Mouse (Mus musculus) hindbrain, embryonic 11.5 days (tissue): ENCODE results near the gene Enpp1. TPM values are rescaled to one million over a fixed set of nuclear protein-coding genes. Genes with fewer than 3 reads are reported as not detected.

Source experiments
- ATAC-seq: fragments of 200-750 bp; cut with Nextera tagmentation; 2 replicates; pipeline ENCODE4 v1.8.0; 2017; ENCODE audit warnings: mild to moderate bottlenecking, moderate TSS enrichment, moderate library complexity; ENCODE audit not compliant: low FRiP score
- DNase-seq: peaks from one replicate; pipeline ENCODE4 v3.0.0-alpha.2; 2015; ENCODE audit warnings: low spot score
- H3K27ac ChIP-seq: fragments of 300-500 bp; sonication (generic); 2 replicates; pipeline ENCODE4 v1.5.1; 2014; ENCODE audit warnings: mild to moderate bottlenecking, low read depth, low read length
- H3K27me3 ChIP-seq: fragments of 300-500 bp; sonication (generic); 2 replicates; pipeline ENCODE4 v1.6.1; 2014; ENCODE audit warnings: mild to moderate bottlenecking, low read length, moderate library complexity, mixed read lengths; ENCODE audit not compliant: control insufficient read depth, insufficient read depth
- H3K36me3 ChIP-seq: fragments of 300-500 bp; sonication (generic); 2 replicates; pipeline ENCODE4 v1.6.1; 2014; ENCODE audit warnings: mild to moderate bottlenecking, low read length, moderate library complexity, mixed read lengths; ENCODE audit not compliant: control insufficient read depth, insufficient read depth
- H3K4me1 ChIP-seq: fragments of 300-500 bp; sonication (generic); replicated peaks from 2 replicates; pipeline ENCODE4 v1.6.1; 2014; ENCODE audit warnings: low read length, mixed read lengths; ENCODE audit not compliant: control insufficient read depth, insufficient read depth
- H3K4me2 ChIP-seq: fragments of 300-500 bp; sonication (generic); replicated peaks from 2 replicates; pipeline ENCODE4 v1.6.1; 2014; ENCODE audit warnings: mild to moderate bottlenecking, low read depth, low read length
- H3K4me3 ChIP-seq: fragments of 300-500 bp; sonication (generic); 2 replicates; pipeline ENCODE4 v1.5.1; 2014; ENCODE audit warnings: low read depth, low read length
- H3K9ac ChIP-seq: fragments of 300-500 bp; sonication (generic); 2 replicates; pipeline ENCODE4 v1.6.1; 2014; ENCODE audit warnings: low read depth, low read length
- H3K9me3 ChIP-seq: fragments of 300-500 bp; sonication (generic); 2 replicates; pipeline ENCODE4 v1.6.1; 2016; ENCODE audit warnings: low read length; ENCODE audit not compliant: control insufficient read depth
- WGBS: fragments of 180-500 bp; shearing (Covaris S2); extraction: QIAGEN DNeasy Blood & Tissue Kit; methylation state at CpG from one replicate; pipeline ENCODE4 v1.1.7; 2014; 5-methylcytosine and 5-hydroxymethylcytosine counted together
- polyA plus RNA-seq: library from polyadenylated mRNA; unstranded; fragments of >200 nt; fragmentation: Nextera tagmentation; extraction: Ambion mirVana; gene quantifications from 2 replicates; pipeline ENCODE4 v1.2.1, GENCODE M21; 2014

Gene Enpp1
- polyA plus RNA-seq, 1 experiment from 2014 or later: 1.2 TPM

DNA sequence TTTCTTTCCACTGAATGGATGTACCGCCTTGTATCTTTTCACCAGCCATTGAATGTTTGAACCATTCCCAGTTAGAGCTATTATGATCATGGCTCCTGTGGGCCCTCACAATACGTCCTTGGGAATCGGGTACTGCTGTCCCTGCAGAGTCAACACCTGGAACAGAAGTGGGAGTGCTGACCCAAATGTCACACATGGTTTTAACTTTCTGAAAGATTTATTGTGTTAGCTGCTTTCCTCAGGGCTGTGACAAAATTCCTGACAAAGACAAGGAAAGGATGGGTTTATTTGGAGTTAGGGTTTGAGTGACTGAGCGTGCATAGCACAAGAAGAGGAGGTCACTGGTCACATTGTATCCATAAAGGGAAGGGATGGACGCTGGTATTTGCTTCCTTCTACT, 4.3 kb upstream of the Enpp1 start:
- Histone ChIP-seq H3K4me3 (no peak overlapping the region), H3K4me1 (no peaks in the 10 kb centered on the region), H3K36me3 (no peaks in the 10 kb centered on the region), H3K9me3 (no peaks in the 10 kb centered on the region), H3K4me2 (no peak overlapping the region), H3K9ac (no peak overlapping the region), H3K27ac (no peak overlapping the region), H3K27me3 (no peaks in the 10 kb centered on the region; the same call in 1 of the 2 replicates)
- ATAC-seq (no peak), DNase-seq (no peak)
- whole genome bisulfite sequencing: 74% methylated on average over 5 of the region's 5 CpGs

DNA sequence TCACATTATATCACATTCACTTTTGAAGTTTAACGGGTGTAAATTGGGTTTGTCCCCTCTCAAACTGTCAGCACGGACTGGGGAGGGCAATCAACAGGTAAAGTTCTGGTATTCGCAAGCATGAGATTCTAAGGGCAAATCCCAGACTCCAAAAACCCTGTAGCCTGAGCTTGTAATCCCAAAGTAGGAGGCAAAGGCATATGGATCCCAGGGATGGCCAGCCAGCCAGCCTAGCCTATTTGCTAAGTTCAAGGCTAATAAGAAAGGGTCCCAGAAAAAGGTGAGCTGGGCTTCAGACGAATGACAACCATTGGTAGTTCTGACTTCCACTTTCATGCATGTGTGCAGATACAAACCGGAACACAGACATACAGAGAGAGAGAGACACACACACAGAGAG, 942 bp upstream of the Enpp1 start:
- ATAC-seq (no peak), DNase-seq (peak; percentile 18)
- Histone ChIP-seq H3K4me3 (no peak overlapping the region), H3K9me3 (no peaks in the 10 kb centered on the region), H3K27ac (no peak overlapping the region), H3K27me3 (no peaks in the 10 kb centered on the region; the same call in 1 of the 2 replicates), H3K4me1 (no peaks in the 10 kb centered on the region), H3K36me3 (no peaks in the 10 kb centered on the region), H3K9ac (no peak overlapping the region), H3K4me2 (no peak overlapping the region)
- 77% methylated on average over 5 of the region's 5 CpGs for WGBS

DNA sequence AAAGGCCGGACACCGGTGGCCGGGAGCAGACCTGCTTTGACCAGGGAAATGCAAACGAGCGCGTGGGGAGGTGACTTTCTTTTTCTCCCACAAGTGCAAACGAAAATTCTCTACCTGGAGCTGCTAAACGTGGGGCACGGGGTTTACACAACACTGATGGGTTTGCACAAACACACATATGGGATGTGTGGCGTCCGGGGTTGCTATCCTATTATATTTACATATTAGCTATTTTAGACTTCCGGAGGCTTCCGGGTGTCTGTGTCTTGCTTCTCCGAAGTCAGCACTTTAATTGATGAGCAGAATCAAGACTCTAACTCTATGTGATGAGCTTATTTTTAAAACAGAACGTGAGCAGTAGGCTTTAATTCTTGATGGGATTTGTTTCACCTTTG, 405 bp upstream of the Enpp1 start:
- Histone ChIP-seq H3K4me2 (peak overlapping the region; percentile 99), H3K9ac (0 out of 2 replicates have a peak overlapping the region, but pooled peaks have one; percentile 47), H3K27me3 (no peaks in the 10 kb centered on the region; the same call in 1 of the 2 replicates), H3K4me3 (peak overlapping the region; percentile 61), H3K9me3 (no peaks in the 10 kb centered on the region), H3K27ac (no peak overlapping the region), H3K4me1 (no peaks in the 10 kb centered on the region), H3K36me3 (no peaks in the 10 kb centered on the region)
- DNase-seq: no peak
- ATAC-seq: no peak
- 15% methylated on average over 15 of the region's 15 CpGs for WGBS

DNA sequence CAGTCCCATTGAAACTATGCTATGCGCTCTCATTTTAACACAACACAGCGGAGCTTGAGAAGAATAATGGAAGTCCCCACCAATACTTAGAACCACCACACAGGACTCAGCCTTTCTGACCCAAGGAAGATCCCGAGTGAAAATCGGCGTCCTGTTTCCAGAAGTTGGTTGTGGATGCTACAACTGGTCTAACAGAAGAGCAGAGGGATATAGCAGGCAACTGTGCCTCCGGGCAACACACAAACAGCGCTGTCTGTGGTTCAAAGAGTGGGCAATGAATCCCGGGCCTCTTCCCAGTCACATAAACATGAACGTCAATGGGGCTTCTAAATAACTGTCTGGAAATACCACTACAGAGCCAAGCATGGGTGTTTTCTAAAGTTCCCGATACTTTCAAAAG, 888 bp downstream of the Enpp1 start:
- Histone ChIP-seq H3K27ac (no peak overlapping the region), H3K4me1 (no peaks in the 10 kb centered on the region), H3K9me3 (no peaks in the 10 kb centered on the region), H3K9ac (no peak overlapping the region), H3K4me2 (peak overlapping the region; percentile 99), H3K4me3 (peak overlapping the region; percentile 61), H3K36me3 (no peaks in the 10 kb centered on the region), H3K27me3 (no peaks in the 10 kb centered on the region; the same call in 1 of the 2 replicates)
- WGBS: 22% methylated on average over 10 of the region's 10 CpGs
- ATAC-seq (no peak), DNase-seq (peak; percentile 45)

DNA sequence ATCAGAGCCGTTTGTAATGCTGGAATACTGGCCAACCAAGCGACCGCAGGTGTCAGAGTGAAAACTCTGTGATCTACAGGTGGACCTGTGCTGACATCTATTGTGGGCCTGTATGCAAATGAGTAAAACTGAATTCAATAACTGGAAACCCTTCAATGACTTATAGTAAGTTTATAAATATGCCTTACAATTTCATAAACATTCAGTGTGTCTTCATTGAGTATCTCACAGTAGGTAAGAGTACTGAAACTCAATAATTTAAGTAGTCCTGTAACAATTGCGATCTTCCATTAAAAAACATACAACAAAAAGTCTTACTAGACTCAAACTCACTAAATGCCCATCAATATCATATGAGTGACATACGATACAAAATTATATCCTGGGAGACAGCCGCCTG, 1.6 kb downstream of the Enpp1 start:
- Histone ChIP-seq H3K4me2 (no peak overlapping the region), H3K27ac (no peak overlapping the region), H3K4me3 (no peak overlapping the region), H3K36me3 (no peaks in the 10 kb centered on the region), H3K9ac (no peak overlapping the region), H3K4me1 (no peaks in the 10 kb centered on the region), H3K27me3 (no peaks in the 10 kb centered on the region; the same call in 1 of the 2 replicates), H3K9me3 (no peaks in the 10 kb centered on the region)
- WGBS: 95% methylated on average over 6 of the region's 6 CpGs
- DNase-seq (no peak), ATAC-seq (no peak)

DNA sequence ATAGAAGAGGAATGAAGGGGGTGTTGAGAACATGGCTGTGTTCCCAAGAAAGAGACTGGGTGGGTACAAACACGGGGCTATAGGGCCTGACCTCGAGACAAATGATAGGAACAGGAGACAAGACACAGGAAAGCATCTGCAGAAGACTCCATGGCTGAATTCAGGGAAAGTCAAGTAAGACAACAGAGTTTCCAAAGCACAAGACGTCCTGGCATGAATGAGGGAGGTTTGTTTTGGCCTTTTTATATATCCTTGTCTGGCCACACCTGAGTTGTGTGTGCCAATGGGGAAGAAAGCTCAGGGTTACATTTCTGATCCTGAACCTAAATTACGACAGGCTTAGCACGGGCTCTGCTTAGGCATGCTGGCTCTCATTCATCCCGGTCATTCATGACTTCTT, 4.2 kb downstream of the Enpp1 start:
- Histone ChIP-seq H3K4me3 (no peak overlapping the region), H3K27me3 (no peaks in the 10 kb centered on the region; the same call in 1 of the 2 replicates), H3K9ac (no peak overlapping the region), H3K36me3 (no peaks in the 10 kb centered on the region), H3K27ac (no peak overlapping the region), H3K4me1 (no peaks in the 10 kb centered on the region), H3K9me3 (no peaks in the 10 kb centered on the region), H3K4me2 (no peak overlapping the region)
- DNase-seq: no peak
- no peak for ATAC-seq
- WGBS: 84% methylated on average over 6 of the region's 6 CpGs

DNA sequence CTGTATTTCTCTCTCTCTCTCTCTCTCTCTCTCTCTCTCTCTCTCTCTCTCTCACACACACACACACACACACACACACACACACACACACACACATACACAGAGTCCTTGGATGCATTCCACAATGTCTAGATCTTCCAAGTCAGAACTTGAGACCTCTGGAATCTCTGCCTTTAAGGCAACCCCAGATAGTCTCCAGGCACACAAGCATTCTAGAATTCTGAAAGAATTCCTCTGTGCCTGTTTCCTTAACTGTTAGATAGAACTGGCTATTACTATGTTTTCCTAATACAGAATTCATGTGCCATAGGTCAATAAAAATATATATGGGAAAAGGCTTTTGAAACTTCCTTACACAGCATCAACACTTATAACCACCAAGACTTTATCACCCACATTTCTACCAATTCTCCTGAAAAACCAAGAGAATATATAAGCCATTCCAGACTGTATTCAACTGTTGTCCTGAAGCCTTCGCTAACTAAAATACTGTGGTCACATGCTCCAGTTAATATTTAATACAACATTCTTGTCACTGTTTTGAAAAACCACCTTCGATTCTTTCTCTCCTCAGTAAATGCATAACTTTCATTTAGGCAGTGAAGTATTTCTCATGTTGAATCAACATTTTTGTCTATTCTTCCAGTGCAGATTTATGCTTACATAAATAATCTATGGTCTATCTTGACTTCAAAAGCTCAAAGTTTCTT, 5.4 kb downstream of the Enpp1 start:
- H3K4me2 ChIP-seq: no peak overlapping the region
- no peak for ATAC-seq
- no peak overlapping the region for H3K27ac ChIP-seq
- H3K4me3 ChIP-seq: no peak overlapping the region
- no peaks in the 10 kb centered on the region for H3K36me3 ChIP-seq
- H3K9me3 ChIP-seq: no peaks in the 10 kb centered on the region
- H3K9ac ChIP-seq: no peak overlapping the region
- H3K4me1 ChIP-seq: no peaks in the 10 kb centered on the region
- DNase-seq: no peak
- H3K27me3 ChIP-seq: no peaks in the 10 kb centered on the region; the same call in 1 of the 2 replicates
- WGBS: 80% methylated on average over 2 of the region's 2 CpGs

DNA sequence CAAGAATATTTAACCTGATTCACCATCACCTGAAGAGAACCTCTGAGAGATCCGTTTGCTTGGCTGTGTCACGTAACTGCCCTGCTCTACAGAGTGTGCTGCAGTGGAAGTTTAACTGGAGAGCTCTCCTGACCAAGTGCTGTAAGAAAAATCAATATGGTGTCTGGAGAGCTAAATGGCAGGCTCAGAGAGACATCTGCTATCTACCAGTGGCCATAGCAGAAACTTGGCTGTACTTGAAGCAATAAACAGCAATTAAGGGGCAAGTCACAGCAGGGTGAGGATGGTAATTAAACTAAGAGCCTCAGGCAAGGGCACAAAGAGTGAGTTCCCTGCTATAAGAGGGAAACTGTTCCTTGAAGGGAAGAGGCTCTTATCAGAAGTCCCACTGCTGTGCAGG, 9.3 kb downstream of the Enpp1 start:
- H3K9me3 ChIP-seq: no peaks in the 10 kb centered on the region
- no peak overlapping the region for H3K4me3 ChIP-seq
- H3K9ac ChIP-seq: no peak overlapping the region
- no peak for ATAC-seq
- DNase-seq: no peak
- no peaks in the 10 kb centered on the region for H3K36me3 ChIP-seq
- H3K27ac ChIP-seq: no peak overlapping the region
- H3K4me1 ChIP-seq: no peaks in the 10 kb centered on the region
- no peak overlapping the region for H3K4me2 ChIP-seq
- no peaks in the 10 kb centered on the region for H3K27me3 ChIP-seq
- 93% methylated on average over 2 of the region's 2 CpGs for WGBS

DNA sequence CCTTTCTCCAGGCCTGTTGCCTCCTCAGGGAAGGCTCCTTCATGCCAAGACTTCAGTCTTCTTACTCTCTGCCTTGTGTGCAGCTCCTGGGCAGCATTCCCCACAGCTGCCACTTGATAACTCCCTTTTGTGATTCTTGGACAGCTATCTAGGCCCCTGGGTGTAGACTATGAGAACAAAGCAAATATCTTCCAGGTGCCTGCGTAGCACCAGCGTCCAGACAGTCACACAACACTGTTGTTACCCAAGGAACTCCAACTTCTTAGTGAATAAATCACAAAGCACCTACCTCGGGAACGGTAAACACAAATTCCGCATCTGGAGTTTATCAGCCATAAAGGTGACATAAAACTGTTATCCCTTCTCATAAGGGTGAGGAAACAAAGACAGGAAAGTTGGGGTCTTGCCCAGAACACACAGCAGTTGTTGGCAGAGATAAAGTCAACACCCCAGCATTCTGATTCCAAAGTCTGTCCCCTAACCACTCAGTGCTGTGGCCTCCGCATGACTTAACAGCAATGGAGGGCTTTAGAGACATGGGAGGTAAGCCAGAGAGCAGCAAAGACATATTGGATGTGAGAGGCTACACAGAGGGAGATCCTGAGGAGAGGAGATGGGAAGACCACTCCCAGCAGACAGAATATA, 13.7 kb downstream of the Enpp1 start:
- Histone ChIP-seq H3K9ac (no peak overlapping the region), H3K27ac (no peak overlapping the region), H3K4me3 (no peak overlapping the region), H3K4me1 (no peaks in the 10 kb centered on the region), H3K27me3 (no peaks in the 10 kb centered on the region), H3K4me2 (no peak overlapping the region), H3K9me3 (no peaks in the 10 kb centered on the region), H3K36me3 (no peaks in the 10 kb centered on the region)
- no peak for ATAC-seq
- DNase-seq: no peak
- WGBS: 84% methylated on average over 6 of the region's 6 CpGs
